Mouse (Mus musculus) MEL (cell line): ENCODE measurements around the gene Sept3. TPM values are rescaled to one million over a fixed set of nuclear protein-coding genes. Genes with fewer than 3 reads are reported as not detected.

Experiments
- DNase-seq: peaks from one replicate; pipeline ENCODE4 v3.0.0; 2011; ENCODE audit warnings: low read depth, low spot score
- H3K27ac ChIP-seq: 2 replicates; pipeline ENCODE4 v1.5.1; 2012; ENCODE audit warnings: low read depth, mild to moderate bottlenecking, control low read depth, low read length, moderate library complexity; ENCODE audit not compliant: control insufficient read depth
- H3K27me3 ChIP-seq, 2 experiments: fragments of 150-350 bp in 1 of 2; sonication (generic) in 1 of 2; 2 replicates each; pipeline ENCODE4 v1.6.1; 2012; ENCODE audit warnings: low read length in 2 of 2, mild to moderate bottlenecking in 2 of 2, improper control_type of control experiment in 1 of 2, moderate library complexity in 1 of 2; ENCODE audit not compliant: insufficient read depth in 2 of 2, control insufficient read depth in 1 of 2
- H3K36me3 ChIP-seq, 2 experiments: 2 replicates each; pipeline ENCODE4 v1.6.1; 2012 to 2014; ENCODE audit warnings: low read length in 2 of 2, improper control_type of control experiment in 1 of 2, inconsistent platforms in 1 of 2, mild to moderate bottlenecking in 1 of 2; ENCODE audit not compliant: insufficient read depth in 2 of 2, control insufficient read depth in 1 of 2
- H3K4me1 ChIP-seq, 2 experiments: fragments of 150-350 bp in 1 of 2; sonication (generic) in 1 of 2; 2 replicates each; pipeline ENCODE4 v1.6.1; 2012; ENCODE audit warnings: low read length in 2 of 2, improper control_type of control experiment in 1 of 2, mild to moderate bottlenecking in 1 of 2; ENCODE audit not compliant: insufficient read depth in 2 of 2, control insufficient read depth in 1 of 2
- H3K4me3 ChIP-seq, 2 experiments: fragments of 150-350 bp in 1 of 2; sonication (generic) in 1 of 2; 2 replicates each; pipeline ENCODE4 v1.5.1; 2012; ENCODE audit warnings: low read depth in 2 of 2, low read length in 2 of 2, mild to moderate bottlenecking in 2 of 2, moderate library complexity in 2 of 2, control low read depth in 1 of 2, improper control_type of control experiment in 1 of 2; ENCODE audit not compliant: control insufficient read depth in 1 of 2, insufficient read depth in 1 of 2
- H3K79me2 ChIP-seq: 2 replicates; pipeline ENCODE4 v1.6.1; 2012; ENCODE audit warnings: mild to moderate bottlenecking, low read length, moderate library complexity; ENCODE audit not compliant: control insufficient read depth, poor library complexity, insufficient read depth
- H3K9ac ChIP-seq: 2 replicates; pipeline ENCODE4 v1.6.1; 2012; ENCODE audit warnings: low read depth, mild to moderate bottlenecking, control low read depth, low read length, moderate library complexity; ENCODE audit not compliant: control insufficient read depth, poor library complexity, severe bottlenecking
- H3K9me3 ChIP-seq: fragments of 150-350 bp; sonication (generic); replicated peaks from 2 replicates; pipeline ENCODE4 v1.6.1; 2012; ENCODE audit warnings: mild to moderate bottlenecking, low read length, improper control_type of control experiment, moderate library complexity; ENCODE audit not compliant: insufficient read depth
- BHLHE40 ChIP-seq: IDR thresholded peaks from 2 replicates; pipeline ENCODE4 v1.6.1; 2012; ENCODE audit warnings: low read depth, mild to moderate bottlenecking, inconsistent platforms, low read length, improper control_type of control experiment, borderline replicate concordance
- CHD1 ChIP-seq: IDR thresholded peaks from 2 replicates; pipeline ENCODE4 v1.6.1; 2012; ENCODE audit warnings: low read depth, mild to moderate bottlenecking, inconsistent platforms, low read length, improper control_type of control experiment
- CHD2 ChIP-seq: IDR thresholded peaks from 2 replicates; pipeline ENCODE4 v1.6.1; 2011; ENCODE audit warnings: low read length, improper control_type of control experiment
- CTCF ChIP-seq, 3 experiments: IDR thresholded peaks in 2 of 3; conservative IDR thresholded peaks in 1 of 3; 2 replicates each; pipeline ENCODE4 v1.5.1; 2011 to 2012; ENCODE audit warnings: low read length in 3 of 3, low read depth in 2 of 3, mild to moderate bottlenecking in 2 of 3, improper control_type of control experiment in 1 of 3, inconsistent platforms in 1 of 3, mixed read lengths in 1 of 3, moderate library complexity in 1 of 3; ENCODE audit not compliant: control insufficient read depth in 1 of 3, insufficient read depth in 1 of 3, poor library complexity in 1 of 3, severe bottlenecking in 1 of 3
- ELF1 ChIP-seq: IDR thresholded peaks from 2 replicates; pipeline ENCODE4 v1.6.1; 2014; ENCODE audit warnings: low read depth, mild to moderate bottlenecking, inconsistent platforms, low read length, improper control_type of control experiment, moderate library complexity
- EP300 ChIP-seq, 2 experiments: IDR thresholded peaks; 2 replicates each; pipeline ENCODE4 v1.6.1; 2011; ENCODE audit warnings: improper control_type of control experiment in 2 of 2, low read length in 2 of 2, low read depth in 1 of 2, mild to moderate bottlenecking in 1 of 2
- GATA1 ChIP-seq: IDR thresholded peaks from 2 replicates; pipeline ENCODE4 v1.6.1; 2011; ENCODE audit warnings: low read depth, low read length, improper control_type of control experiment
- HCFC1 ChIP-seq: IDR thresholded peaks from 2 replicates; pipeline ENCODE4 v1.6.1; 2012; ENCODE audit warnings: low read depth, mild to moderate bottlenecking, inconsistent platforms, low read length, improper control_type of control experiment, moderate library complexity
- JUND ChIP-seq: IDR thresholded peaks from 2 replicates; pipeline ENCODE4 v1.6.1; 2011; ENCODE audit warnings: low read depth, mild to moderate bottlenecking, improper control_type of control experiment, low read length
- KAT2A ChIP-seq: conservative IDR thresholded peaks from 2 replicates; pipeline ENCODE4 v1.6.1; 2012; ENCODE audit warnings: low read depth, low read length, improper control_type of control experiment, inconsistent platforms
- MAX ChIP-seq: IDR thresholded peaks from 2 replicates; pipeline ENCODE4 v1.6.1; 2011; ENCODE audit warnings: low read length, improper control_type of control experiment
- MAZ ChIP-seq: IDR thresholded peaks from 2 replicates; pipeline ENCODE4 v1.6.1; 2012; ENCODE audit warnings: low read depth, mild to moderate bottlenecking, inconsistent platforms, low read length, improper control_type of control experiment
- MYC ChIP-seq: IDR thresholded peaks from 2 replicates; pipeline ENCODE4 v1.6.1; 2011; ENCODE audit warnings: low read depth, mild to moderate bottlenecking, low read length, improper control_type of control experiment, moderate library complexity
- NELFE ChIP-seq: IDR thresholded peaks from 2 replicates; pipeline ENCODE4 v1.6.1; 2011; ENCODE audit warnings: low read depth, low read length, improper control_type of control experiment
- NRF1 ChIP-seq: IDR thresholded peaks from 2 replicates; pipeline ENCODE4 v1.6.1; 2014; ENCODE audit warnings: low read depth, mild to moderate bottlenecking, inconsistent platforms, low read length, improper control_type of control experiment, moderate library complexity; ENCODE audit not compliant: poor library complexity, insufficient read depth, severe bottlenecking
- POLR2A ChIP-seq, 2 experiments: IDR thresholded peaks; 2 replicates each; pipeline ENCODE4 v1.6.1; 2011 to 2012; ENCODE audit warnings: low read length in 2 of 2, mild to moderate bottlenecking in 2 of 2, control low read depth in 1 of 2, improper control_type of control experiment in 1 of 2, low read depth in 1 of 2, moderate library complexity in 1 of 2; ENCODE audit not compliant: control insufficient read depth in 1 of 2, insufficient read depth in 1 of 2, poor library complexity in 1 of 2
- POLR2AphosphoS2 ChIP-seq: IDR thresholded peaks from 2 replicates; pipeline ENCODE4 v1.6.1; 2011; ENCODE audit warnings: low read length, improper control_type of control experiment
- POLR2AphosphoS5 ChIP-seq: IDR thresholded peaks from 2 replicates; pipeline ENCODE4 v1.6.1; 2012; ENCODE audit warnings: low read depth, borderline replicate concordance, mild to moderate bottlenecking, inconsistent platforms, low read length, moderate library complexity, mixed read lengths
- RAD21 ChIP-seq: IDR thresholded peaks from 2 replicates; pipeline ENCODE4 v1.6.1; 2011; ENCODE audit warnings: mild to moderate bottlenecking, low read depth, low read length, improper control_type of control experiment
- RCOR1 ChIP-seq: IDR thresholded peaks from 2 replicates; pipeline ENCODE4 v1.6.1; 2012; ENCODE audit warnings: low read depth, mild to moderate bottlenecking, inconsistent platforms, low read length, improper control_type of control experiment
- SIN3A ChIP-seq: IDR thresholded peaks from 2 replicates; pipeline ENCODE4 v1.6.1; 2012; ENCODE audit warnings: low read length, improper control_type of control experiment, inconsistent platforms
- SMC3 ChIP-seq: IDR thresholded peaks from 2 replicates; pipeline ENCODE4 v1.6.1; 2011; ENCODE audit warnings: low read depth, low read length, improper control_type of control experiment
- TBP ChIP-seq: IDR thresholded peaks from 2 replicates; pipeline ENCODE4 v1.8.0; 2011; ENCODE audit warnings: low read depth, low read length, improper control_type of control experiment
- USF1 ChIP-seq: IDR thresholded peaks from 2 replicates; pipeline ENCODE4 v1.6.1; 2014; ENCODE audit warnings: low read depth, mild to moderate bottlenecking, inconsistent platforms, low read length, improper control_type of control experiment, moderate library complexity
- USF2 ChIP-seq, 2 experiments: IDR thresholded peaks; 2 replicates each; pipeline ENCODE4 v1.6.1; 2011 to 2012; ENCODE audit warnings: improper control_type of control experiment in 2 of 2, low read length in 2 of 2, borderline replicate concordance in 1 of 2, inconsistent platforms in 1 of 2, low read depth in 1 of 2, mild to moderate bottlenecking in 1 of 2; ENCODE audit not compliant: insufficient read depth in 1 of 2
- ZC3H11A ChIP-seq: IDR thresholded peaks from 2 replicates; pipeline ENCODE4 v1.6.1; 2012; ENCODE audit warnings: low read depth, mild to moderate bottlenecking, inconsistent platforms, low read length, improper control_type of control experiment
- ZKSCAN1 ChIP-seq: IDR thresholded peaks from 2 replicates; pipeline ENCODE4 v1.6.1; 2012; ENCODE audit warnings: low read depth, mild to moderate bottlenecking, inconsistent platforms, low read length, improper control_type of control experiment, moderate library complexity
- ZMIZ1 ChIP-seq: IDR thresholded peaks from 2 replicates; pipeline ENCODE4 v1.6.1; 2012; ENCODE audit warnings: low read depth, mild to moderate bottlenecking, inconsistent platforms, low read length, improper control_type of control experiment, moderate library complexity
- ZNF384 ChIP-seq: IDR thresholded peaks from 2 replicates; pipeline ENCODE4 v1.6.1; 2012; ENCODE audit warnings: low read depth, mild to moderate bottlenecking, inconsistent platforms, low read length, improper control_type of control experiment
- polyA plus RNA-seq, 2 experiments: library from polyadenylated mRNA; stranded (reverse) in 1 of 2; unstranded in 1 of 2; fragments of >175 nt in 1 of 2; fragments of >200 nt in 1 of 2; gene quantifications; 2 replicates each; pipeline versions ENCODE4 v1.2.1 to v1.2.4; 2012; ENCODE audit warnings: low replicate concordance in 2 of 2, low read depth in 1 of 2; ENCODE audit not compliant: insufficient read length in 2 of 2, insufficient read depth in 1 of 2, missing spikeins in 1 of 2
- total RNA-seq: library from RNA; depleted of rRNA; stranded (reverse); fragments of 300-350 nt; gene quantifications from 2 replicates; pipeline ENCODE4 v1.2.3, GENCODE M21; 2012

The Sept3 gene
- total and polyA plus RNA-seq, 3 experiments = not detected

- H3K79me2 ChIP-seq = no peaks in the 10 kb centered on the region
- DNase-seq = peak; percentile 21
- H3K9ac ChIP-seq = no peak overlapping the region
- no peak overlapping the region for H3K27ac ChIP-seq
- no peaks in the 10 kb centered on the region for H3K9me3 ChIP-seq
- no peaks in the 10 kb centered on the region for H3K36me3 ChIP-seq
- no peaks in the 10 kb centered on the region for H3K4me1 ChIP-seq
- no peak for TF ChIP-seq POLR2A (IDR thresholded peaks at IDR 0.05; ENCODE audit: control insufficient read depth in 1 of 2, insufficient read depth in 1 of 2, low read depth in 1 of 2, low read length in 2 of 2, poor library complexity in 1 of 2)
- no peak for TF ChIP-seq POLR2AphosphoS5
- TF ChIP-seq NRF1 = no peak
- peak; percentile 77 for TF ChIP-seq RAD21
- TF ChIP-seq BHLHE40 = peak; percentile 32; the same call in 1 of the 2 replicates
- 0 out of 2 replicates have a peak, but pooled peaks have one; percentile 29 for TF ChIP-seq MAZ
- peak; percentile 63 for TF ChIP-seq ZC3H11A
- no peak for TF ChIP-seq GATA1
- TF ChIP-seq CHD1 = no peak
- TF ChIP-seq NELFE = no peak
- no peak for TF ChIP-seq USF2 (IDR thresholded peaks at IDR 0.05; ENCODE audit: borderline replicate concordance in 1 of 2, insufficient read depth in 1 of 2, low read depth in 1 of 2, low read length in 2 of 2)
- TF ChIP-seq ZKSCAN1 = no peak
- no peak for TF ChIP-seq TBP
- TF ChIP-seq CTCF (IDR thresholded peaks at IDR 0.05 in 2 of 3, conservative IDR thresholded peaks at IDR 0.05 in 1 of 3; ENCODE audit: control insufficient read depth in 1 of 3, insufficient read depth in 1 of 3, low read depth in 2 of 3, low read length in 3 of 3, poor library complexity in 1 of 3, severe bottlenecking in 1 of 3) = peak; percentile 37 to 66 (median 50)
- TF ChIP-seq SIN3A = no peak
- no peak for TF ChIP-seq JUND
- peak; percentile 53; the same call in 1 of the 2 replicates for TF ChIP-seq CHD2
- no peak for TF ChIP-seq RCOR1
- no peak for TF ChIP-seq KAT2A
- no peak for TF ChIP-seq ZNF384
- no peak for TF ChIP-seq ZMIZ1
- no peak for TF ChIP-seq ELF1
- no peak for TF ChIP-seq HCFC1
- no peak for TF ChIP-seq EP300 (IDR thresholded peaks at IDR 0.05; ENCODE audit: low read depth in 1 of 2, low read length in 2 of 2)
- TF ChIP-seq MYC = no peak
- no peak for TF ChIP-seq POLR2AphosphoS2
- TF ChIP-seq MAX = no peak
- peak; percentile 65 for TF ChIP-seq SMC3
- TF ChIP-seq USF1 = no peak
- TF ChIP-seq, all 39 proteins: peak for 7
- H3K27me3 ChIP-seq = peaks cover 5 to 6% of the 10 kb centered on the region in 2 experiments
- H3K4me3 ChIP-seq = no peak overlapping the region
Observed at GRCm38 (mm10) chr15:82294059-82294458, 19.4 kb downstream of the Sept3 start.
